Mouse (Mus musculus) right cerebral cortex, adult 2 months (tissue): ENCODE data around the gene Hlx.

Experiments used
- DNase-seq, 2 experiments: peaks; one replicate each; pipeline ENCODE4 v3.0.0; 2021 to 2022; ENCODE audit warnings: low spot score in 2 of 2

Gene Hlx

DNA sequence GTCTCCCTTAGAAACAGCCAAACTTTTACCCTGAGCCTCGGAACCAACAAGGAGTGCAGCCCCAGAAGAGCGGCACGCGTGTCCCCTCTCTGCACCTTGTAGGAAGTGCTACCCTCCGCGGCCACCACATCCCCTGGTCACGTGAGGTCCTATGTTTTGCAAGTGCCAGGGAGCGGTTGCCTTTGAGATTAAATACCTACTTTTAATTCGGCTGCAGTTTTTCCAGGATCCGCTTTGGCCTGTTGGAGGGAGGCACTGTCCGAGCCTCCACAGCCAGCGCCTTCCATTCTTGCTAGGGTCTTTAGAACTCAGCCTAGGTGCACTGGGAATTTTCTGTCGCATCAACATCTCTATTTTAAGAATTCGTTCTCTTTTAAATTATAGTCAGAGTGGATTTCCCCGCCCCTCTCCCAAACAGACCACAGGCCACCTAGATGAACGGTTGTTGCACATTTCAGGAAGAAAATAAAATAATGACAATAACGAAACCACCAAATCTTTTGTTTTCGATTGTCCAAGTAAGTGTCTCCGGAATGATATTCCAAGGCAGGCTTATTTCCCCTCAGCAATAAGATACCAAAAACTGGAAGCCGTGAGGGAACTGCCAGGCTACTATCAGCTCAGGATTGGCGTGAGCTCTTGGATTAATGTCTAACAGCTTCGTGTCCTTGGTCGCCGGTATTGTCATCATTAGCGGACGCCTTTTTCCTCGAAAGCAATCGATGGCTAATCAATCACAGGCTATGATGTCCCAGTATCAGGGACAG lies 1.1 kb upstream of the Hlx start:
- DNase-seq: no peak

DNA sequence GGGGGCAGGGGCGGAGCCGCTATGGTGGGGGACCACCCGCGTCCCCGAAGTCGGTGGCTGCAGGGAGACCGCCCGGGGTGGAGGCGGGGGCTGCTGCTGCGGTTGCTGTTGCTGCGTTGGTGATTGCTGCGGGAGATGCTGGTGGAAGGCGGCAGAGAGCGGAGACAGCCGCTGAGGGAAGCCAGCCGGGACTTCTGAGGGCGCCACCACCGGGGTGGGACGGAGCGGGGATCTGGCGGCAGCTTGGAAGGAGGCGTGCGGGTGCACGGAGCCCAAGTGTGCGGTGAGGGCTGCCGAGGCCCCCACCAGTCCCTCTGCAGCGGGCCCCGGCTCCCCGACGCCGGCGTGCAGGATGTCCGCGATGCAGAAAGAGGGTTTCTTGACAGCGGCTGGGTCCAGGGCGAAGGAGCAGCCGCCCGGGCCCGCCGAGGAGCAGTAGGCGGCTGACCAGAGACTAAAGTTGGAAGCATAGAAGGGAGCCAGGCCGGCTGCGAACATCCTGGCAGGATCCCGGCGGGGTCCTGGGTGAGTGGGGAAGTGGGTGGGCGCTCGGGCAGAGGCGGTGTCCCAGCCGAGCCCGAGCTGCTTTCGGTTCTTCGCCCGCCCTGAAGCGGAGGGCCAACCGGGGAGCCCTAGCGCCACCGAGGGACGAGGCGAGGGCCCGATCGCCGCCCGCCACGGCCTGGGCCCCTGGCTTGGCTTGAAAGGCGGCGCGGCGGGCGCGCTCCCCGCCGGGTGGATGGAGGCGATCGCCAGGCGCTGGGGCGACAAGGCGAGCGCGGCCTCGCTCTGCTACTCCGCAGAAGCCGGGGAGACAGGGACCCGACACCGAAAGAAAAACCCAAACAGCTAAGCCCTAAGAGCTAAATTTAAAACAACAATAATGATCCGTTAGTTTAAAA lies 524 bp downstream of the Hlx start:
- DNase-seq: no peak

DNA sequence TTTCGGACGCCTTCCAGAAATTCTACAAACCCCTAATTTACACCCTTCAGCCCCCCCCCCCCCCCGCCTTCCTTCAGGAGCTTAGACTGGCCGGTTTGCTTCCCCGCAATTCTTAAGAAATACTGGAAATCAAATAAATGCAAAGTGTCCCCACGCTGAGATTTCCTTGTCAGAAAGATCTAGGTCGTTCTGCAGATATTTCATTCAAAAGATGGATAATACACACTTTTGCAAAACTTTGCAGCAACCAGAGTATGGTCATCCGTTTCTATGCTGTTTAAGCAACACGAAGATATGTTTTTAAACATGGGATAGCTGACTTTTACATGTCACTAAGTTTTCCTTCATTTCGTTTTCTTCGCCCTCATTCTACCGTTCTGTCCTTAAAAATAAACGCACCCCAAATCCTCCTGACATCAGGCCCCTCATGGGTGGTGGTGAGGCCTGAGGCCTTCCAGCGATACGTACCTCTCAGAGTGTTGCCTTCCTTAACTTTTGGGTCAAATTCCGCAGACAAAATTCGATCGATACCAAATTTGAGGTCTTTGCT lies 1.3 kb downstream of the Hlx start:
- DNase-seq: no peak

DNA sequence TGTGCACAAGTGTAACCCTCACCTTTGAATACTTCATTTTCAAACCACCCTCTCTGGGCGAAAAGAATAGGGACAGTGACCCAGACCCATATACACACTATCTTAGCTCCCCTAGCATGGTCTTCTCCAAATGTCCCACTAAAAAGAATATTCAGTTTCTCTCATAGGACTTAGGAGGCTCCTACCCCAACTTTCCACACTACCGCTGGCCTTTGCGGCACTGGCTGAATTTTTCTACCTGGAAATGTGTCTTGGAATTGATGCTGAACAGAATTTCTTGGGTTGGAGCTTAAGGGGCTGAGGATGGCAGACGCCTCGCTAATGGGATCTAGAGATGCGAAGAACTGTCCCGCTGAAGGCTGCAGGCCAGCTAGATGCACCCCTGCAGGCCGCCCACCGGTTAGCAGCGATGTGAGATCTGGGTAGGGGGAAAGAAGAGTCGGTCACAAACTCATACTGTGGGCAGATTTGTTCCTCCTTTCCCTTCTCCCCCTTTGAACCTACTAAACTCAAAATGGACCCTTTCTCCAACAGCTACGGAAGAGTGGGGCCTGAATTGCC lies 1.9 kb downstream of the Hlx start:
- DNase-seq: no peak

DNA sequence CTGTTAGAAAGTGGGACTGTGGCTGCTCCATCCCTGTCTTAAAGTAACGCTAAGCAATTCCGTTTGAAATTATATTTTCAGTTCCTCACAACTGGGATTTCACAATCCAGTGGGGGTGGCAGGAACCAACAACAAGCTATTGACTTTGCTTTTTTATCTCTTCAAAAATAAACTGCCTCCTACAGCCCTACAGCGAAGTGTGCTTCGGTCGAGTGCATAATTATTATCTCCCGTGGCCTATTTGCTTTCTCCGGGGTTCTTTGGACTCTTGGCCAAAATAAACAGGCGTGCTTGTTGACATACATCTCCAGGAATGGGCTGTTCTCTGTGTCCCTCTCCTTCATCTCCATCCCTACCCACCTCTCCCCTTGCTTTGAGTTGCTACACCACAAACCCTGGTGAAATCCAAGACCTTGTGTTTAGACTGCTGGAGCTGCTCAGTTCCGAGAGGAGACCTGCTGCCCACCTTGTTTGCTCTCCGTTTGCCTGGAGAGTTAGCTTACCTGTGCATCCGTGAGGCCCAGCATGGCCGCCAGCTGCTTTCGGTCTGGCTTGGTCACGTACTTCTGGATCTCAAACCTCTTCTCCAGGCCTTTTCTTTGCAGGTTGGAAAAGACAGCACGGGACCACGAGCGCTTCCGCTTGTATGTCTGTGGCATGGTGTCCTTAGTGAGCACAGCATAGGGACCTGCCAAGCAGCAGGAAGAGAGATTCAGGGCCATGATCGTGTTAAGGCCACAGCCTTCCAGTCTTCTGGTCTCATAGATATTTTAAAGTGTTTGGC lies 2.9 kb downstream of the Hlx start:
- no peak for DNase-seq

DNA sequence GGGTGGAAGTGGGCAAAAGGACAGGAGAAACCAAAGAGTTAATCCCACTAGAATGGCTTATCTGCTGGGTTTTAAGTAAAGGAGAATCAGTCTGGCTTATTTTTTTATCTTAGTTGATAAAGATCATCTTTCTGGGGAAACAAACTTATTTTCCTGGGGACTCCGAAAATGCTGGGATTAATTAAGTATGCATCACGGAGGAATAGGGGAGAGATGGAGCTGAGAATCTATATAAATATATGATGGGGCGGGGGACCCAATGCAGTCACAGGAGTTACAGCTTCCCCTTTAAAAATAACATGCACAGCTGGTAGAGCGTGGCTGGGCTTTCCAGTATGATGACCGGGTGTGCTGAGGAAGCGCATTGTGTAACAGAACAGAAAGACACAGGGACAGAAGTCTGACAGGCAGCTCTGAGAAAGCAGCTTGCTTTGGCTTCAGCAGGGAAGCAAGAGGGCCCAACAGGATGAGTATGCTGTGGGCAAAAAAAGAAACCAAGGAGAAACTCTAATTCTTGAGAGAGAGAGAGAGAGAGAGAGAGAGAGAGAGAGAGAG lies 3.8 kb downstream of the Hlx start:
- no peak for DNase-seq

DNA sequence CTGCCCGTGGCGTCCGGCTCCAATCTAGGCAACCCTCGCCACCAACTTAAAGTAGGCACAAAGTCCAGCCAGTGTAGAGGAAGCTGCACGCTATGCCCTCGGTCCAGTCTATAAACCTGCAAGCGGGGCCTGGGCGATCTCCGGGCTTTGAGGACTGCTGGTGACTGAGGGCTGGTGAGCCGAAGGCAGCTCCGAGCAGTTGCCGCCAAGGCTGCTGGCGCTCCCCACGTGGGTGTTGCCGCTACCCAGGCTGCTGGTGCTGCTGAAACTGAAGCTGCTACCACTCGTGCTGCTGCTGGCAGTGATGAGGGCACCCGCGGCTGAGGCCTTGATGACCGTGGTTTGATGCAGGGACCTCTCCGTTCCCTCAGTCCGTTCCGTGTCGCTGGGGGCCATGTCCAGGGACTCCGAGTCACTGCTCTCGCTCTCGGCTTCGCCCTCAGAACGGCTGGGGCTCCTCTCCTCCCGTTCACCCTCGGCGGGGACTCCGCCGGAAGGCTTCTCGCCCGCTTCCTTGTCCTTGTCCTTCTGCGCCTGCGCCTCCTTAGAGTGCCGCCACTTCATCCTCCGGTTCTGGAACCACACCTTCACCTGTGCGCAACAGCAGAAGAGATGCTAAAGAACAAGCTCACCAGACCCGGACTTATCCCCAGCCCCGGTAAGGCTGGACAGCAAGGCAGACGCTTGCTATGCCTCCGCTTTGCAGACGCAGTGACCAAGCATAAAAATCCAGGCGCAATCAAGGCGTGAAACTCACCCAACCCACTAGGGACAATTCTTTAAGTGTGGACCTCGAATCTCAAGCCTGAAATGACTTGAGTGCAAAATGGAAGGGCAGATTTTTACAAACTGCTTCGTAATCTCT lies 4.8 kb downstream of the Hlx start:
- no peak for DNase-seq

DNA sequence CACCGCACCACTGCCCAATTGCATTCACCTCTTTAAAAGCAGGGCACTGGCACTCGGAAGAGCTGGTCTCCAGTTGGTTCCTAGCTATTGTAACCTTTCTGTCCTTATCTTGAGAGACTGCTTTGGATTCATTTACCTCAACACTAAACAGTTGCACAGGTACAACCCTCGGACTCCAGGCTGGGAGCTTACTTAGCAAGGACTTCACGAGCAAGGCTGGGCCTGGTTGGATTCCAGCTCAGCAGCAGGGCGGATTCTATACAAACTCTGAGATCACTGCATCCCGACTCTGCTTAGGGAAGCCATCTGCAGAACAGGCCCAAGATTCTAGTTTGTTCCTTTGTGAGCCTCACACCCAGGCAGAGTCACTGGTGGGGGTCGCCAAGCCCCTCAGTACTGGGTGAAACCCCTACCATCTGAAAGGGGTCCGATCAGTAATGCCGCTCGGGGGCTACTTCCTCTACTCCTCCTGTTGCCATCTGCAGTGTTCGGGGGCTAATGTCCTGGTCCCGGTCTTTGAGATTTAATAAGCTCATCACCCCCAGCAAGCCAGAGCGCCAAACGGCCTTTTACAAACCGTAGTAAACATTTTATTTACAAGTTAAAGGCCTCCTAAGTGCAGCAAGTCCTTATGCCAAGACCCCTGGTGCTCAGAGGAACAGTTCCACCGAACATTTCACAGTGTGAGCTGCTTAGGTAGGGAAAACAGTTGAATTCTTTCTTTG lies 5.7 kb downstream of the Hlx start:
- DNase-seq: no peak

DNA sequence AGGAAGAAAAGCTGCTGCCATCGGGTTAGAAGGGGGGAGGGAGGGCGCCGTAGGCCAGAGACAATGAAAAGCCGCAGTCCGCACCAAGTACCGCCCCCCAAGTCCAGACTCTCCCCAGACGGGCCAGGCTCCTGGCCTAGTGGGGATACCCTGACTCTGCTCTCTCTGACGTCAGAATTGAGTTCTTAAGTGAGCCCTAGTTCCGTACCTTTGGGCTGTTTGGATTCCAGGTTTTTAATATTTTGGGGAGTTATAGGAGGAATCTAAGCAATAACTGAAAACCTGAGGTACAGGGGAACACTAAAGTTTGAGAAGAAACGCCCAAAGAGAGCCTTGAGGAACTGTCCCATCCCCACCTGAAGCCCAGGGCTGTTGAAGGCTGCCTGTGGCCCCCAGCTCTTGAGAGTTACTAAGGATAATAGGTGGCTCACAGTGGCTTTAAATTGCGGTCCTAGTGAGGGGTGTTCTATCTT lies 7.1 kb downstream of the Hlx start:
- no peak for DNase-seq

DNA sequence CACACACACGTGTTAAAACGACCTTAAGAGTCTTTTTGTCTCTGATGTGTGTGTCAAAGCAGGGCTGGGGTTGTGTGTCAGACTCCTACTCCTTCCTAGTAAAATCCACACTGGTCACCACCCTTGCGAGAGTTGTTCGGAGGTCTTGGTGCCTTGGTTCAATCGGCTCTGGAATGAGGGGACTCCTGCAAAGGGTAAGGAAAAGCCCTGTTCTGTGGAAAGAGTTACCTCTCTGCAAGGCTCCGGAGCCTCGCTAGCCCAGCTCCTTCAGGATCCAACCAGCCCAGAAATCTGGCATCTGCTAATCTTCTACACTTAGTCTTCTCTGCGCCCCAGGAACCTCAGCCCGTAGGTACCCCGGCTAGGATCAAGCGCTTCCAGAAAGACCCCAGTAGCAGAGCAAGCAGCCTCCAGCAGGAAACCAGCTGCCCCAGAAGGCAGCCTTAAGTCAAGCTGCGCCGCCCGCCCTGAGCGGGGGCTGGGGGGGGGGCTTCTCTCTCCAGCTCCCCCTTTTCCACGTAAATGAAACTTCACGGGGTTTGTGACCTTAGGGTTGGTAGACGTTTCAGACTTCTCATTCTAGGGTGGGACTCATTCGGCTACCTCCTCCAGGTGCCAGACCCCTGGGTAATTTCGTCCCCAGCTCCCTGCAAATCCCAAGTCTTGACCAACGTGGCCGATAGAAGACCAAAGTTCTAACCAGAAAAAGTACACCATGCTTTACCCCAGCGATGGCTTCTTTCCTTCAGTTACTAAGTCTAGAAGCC lies 7.7 kb downstream of the Hlx start:
- no peak for DNase-seq

DNA sequence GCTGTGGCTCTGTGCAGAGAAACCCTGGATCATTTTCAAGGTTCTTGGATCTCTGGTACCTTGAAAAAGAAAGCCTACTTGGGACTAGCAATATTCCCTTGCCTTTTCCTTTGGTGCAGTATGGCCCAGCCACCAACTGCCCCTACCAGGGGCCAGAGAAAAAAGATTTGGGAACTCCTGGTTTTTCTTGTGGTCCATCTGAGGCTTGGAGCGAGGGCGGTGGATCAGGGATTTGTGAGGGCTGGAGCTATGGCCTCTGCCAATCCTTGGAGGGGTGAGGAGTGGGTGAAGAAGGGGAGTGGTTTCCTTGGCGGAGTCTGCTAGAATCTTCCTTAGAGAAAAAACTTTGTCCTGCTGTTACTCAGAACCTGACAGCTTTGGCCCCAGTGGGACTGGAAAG lies 8.5 kb downstream of the Hlx start:
- DNase-seq: no peak

DNA sequence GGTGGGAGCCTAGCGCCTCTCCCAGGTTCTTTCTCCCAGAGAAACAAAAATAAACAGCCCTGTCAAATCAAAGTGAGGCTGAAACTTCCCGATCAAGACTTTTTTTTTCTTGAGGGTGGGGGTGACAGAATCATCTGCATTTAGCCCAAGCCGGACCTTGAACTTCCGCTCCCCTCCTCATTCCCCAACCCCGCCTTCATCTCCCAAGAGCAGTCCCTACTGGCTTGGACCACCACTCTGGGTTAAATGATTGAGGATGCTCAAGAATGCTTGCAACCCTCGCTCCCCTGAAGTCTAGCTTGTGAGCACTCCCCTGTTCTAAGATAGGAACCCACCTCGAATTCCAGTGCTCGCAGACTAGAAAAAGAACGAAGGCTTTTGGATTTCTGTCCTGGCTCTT lies 11.3 kb downstream of the Hlx start:
- DNase-seq: no peak

DNA sequence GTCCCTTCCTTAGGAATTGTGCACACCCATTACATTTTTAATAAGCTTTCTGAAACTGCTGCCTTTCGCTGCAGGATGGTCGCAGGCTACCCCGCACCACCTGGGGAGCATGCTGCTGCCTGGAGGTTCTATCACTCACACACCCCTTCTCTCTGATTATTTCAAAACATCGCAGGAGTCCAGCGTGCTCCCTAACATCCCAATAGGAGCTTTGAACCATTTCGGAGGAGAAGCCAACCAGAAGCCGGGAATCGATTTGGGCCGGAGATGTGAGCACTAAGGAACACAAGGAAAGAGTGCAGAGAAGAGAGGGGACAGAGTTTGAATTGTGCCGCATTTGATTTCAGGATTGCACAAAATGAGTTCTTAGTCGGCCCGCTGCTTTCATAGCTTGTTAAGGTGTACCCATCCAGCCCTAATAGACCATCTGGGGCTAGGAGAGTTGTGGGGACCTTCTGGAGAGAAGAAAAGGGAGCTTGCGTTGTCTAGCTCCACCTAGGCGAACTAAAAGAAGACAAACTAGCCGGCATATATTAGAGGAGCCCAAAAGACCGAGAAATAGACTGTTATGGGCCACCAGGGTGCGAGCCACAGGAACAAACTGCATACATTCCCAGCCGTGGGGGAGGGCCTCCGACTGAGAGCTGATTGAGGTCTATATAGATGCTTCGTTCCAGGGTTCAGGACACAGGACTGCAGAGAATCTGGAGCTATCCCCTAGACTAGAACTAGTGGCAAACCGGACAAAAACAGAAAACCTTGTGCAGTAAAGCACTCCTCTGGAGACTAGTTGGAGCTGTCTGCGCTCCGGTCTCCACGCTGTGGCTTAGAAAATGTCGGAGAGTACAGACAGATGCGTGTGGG lies 12.0 kb downstream of the Hlx start:
- DNase-seq: no peak

DNA sequence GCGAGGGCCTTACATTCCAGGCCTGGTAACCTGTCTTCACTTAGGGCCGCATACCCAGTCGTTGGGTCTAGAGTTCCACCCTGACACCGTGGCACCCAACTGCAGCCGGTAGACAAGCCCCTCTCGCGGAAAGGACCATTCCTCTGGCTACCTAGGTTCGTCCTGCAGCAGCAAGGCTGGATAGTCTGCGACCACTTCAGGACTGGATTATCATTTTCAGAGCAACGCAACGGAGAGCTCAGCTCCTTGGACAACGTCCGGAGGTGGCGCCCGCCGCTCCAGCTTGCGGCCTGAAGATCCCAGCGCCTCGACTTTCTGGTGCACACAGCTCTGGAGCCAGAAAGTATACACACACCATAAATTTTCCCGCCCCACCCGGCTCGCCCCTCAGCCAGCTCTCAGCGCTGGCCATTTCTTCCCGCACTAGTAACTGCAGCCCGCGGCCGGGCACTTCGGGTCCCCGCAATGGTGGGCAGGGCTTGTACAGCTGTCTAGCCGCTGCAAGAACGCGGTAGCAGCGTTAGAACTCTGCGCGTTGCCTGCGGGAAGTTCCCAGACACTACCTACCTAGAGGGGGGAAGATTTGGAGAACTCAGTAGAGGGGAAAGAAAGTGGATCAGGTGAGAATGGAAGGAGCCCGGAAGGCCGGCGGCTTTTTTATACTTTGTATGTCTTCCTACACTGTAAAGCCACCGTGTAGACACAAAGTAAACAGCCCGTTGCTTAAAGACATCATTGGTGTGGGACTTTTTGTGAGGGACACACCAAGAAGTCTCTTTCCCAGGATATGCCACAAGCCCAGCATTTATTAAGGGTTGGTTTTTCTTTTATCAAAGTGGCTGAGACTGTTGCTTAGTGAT lies 13.9 kb downstream of the Hlx start:
- no peak for DNase-seq

DNA sequence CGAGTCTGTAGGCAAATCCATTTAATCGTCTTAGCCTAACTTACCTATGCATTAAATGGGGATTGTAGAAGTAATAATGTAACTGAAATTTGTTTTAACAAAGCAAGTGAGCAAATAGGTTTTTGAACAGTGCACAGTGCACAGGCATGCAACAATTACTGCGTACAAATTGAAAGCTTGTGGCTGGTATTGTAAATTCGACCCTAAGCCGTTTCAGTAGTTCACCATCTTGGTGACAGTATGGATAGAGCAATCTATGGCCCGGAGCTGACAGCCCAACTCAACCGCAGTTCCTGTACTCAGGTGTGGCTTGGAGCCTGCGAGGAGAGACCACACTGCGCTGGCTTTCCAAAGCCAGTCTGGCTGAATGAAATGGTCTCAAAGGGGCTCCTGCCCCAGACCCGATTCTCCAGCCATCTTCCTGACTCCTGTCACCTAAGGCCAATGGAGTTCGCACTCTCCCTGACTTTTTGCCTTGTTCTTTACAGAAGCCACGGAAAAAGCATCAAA lies 14.7 kb downstream of the Hlx start:
- no peak for DNase-seq

DNA sequence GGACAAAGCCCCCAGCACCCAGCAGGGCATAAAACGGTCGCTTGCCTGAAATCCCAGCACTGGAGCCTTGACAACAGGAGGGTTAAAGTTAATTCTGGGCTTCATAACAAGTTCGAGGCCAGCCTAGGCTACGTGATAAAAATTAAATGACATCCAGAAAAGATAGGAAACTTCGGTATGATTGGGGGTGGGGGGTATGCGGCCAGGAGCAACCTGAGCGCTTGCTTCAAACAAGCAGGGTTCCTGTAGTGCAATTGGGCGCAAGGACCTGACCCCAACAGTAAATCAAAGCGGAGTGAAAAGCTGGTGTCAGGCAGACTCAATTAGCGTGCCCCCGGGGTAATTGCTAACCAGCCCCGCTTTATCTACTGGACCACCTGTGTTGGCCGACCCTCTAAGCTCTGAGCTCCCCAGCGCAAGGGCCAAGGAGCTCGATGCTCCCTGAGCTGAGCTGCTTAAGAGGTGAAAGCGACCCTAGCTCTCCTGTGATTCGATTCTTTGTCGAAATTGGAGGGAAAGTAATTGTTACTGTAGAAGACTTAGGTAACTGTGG lies 15.3 kb downstream of the Hlx start:
- DNase-seq: no peak
